Mouse (Mus musculus): ENCODE measurements around the gene Hist2h2ac.
"Not testable (repeated sequence)": the region's sequence is repeated elsewhere in the genome, so short reads cannot be mapped to it uniquely, and the experiment has no call there.

DNA sequence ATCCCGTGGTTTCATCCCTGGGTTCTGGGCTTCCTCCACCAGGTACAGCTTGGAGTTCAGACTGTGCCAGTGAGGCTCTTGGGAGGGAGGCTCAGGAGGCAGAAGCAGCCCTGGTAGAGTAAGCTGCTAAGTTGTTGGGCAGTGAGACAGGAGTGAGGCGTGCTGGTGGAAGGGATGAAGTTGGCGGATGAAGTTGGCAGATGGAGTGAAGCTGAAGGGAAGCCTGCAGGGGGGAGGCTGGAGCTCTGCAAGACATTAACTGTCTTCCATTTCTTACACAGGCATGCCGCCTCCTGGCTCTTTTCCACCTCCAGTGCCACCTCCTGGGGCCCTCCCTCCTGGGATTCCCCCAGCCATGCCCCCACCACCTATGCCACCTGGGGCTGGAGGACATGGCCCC is 46.6 kb downstream of the Hist2h2ac start:
- TF ChIP-seq CTCF (IDR thresholded peaks at IDR 0.05; ENCODE audit: control insufficient read depth, insufficient read depth, insufficient read length); MYOG (IDR thresholded peaks at IDR 0.05; ENCODE audit: control insufficient read depth, extremely low read depth, insufficient read length); MYOD1 (IDR thresholded peaks at IDR 0.05; ENCODE audit: control insufficient read depth, insufficient read length, low read depth): not testable (repeated sequence)
